Mouse (Mus musculus): Measurements from ENCODE around the gene D430042O09Rik.
A peak's percentile ranks its signal among the peaks of the same experiment; 100 is the strongest.
"Not testable (repeated sequence)": the region's sequence is repeated elsewhere in the genome, so short reads cannot be mapped to it uniquely, and the experiment has no call there.

D430042O09Rik gene

DNA sequence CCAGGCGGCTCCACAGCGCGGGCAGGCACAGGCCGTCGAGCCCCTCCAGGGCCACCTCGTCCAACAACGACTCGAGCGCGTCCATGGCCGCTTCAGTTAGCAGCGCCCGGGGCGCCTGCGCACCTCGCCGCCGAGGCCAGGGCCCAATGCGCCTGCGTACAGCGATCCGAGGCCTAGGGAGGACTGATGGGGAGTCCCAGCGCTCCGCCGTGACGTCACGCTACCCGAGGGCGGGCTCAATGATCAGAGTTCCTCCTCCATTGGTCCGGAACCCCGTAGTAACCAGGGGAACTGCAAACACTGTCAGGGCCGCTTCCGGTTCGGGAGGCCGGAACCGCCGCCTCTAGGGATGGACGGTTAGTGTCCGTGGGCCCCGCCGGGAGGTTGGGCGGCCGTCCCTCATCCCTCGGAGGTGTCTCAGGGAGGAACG, at the start of gene D430042O09Rik, which contains the start of gene Gtf3c1:
TSS of gene D430042O09Rik (plus strand) at position 296 of the 430 bp plus-strand sequence.
TSS of gene Gtf3c1 (minus strand) at position 188 of the 430 bp plus-strand sequence.
- DNase-seq, result peak; percentile 100

DNA sequence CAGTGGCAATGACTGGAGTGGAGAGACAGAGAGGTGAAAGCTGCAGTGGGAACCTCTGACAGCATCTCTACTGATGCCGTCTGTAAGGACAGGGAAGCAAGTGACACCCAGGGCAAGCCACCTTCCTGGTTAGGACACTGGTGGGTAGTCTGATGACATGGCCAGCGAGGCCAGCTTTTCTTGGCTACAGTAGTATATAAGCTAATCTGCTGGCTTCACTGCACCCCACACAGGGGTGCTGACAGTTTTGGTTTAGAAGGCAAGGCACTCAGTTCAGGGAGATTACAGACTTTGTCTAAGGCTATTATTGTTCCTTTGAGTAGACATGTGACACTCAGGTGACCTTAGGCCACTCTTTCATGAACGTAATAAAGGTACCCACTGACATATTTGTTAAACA, 44.0 kb upstream of the D430042O09Rik start:
- no peak for DNase-seq

DNA sequence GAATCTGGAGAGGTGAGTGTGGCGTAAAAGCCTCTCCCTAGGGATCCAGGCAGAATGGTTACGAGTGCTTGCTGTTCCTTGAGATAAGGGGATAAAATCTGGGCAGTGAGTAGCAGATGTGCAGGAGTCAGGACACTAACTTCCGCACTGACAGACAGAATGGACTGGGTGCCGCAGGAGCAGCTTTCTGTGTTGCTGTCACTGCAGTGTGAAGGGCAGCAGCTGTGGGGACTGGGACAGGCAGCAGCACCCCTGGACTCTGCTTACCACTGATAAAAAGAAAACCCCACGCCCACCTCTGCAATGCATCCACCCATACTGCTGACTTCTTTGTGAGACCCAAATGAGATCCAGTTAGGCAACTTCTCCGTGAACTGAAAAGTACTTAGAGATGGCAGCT, 36.8 kb upstream of the D430042O09Rik start:
- DNase-seq, result no peak

DNA sequence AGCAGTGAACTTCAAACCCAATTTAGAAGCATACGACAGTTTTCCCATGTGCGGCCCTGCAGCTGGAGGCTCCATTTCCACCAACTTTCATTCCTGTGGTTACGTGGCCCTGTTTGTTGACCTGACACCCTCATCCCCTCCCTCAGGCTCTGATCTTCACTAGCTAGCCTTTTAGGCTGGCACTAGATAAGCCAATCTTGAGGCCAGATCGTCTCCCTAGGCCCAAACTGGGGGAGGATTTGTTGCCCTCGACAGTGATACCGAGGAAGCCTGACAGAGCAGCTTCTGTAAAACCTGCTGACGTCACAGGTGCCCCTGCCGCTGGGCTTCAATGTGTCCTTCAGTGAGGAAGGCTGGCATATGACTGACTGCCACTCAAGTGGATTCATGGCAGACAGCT, 36.3 kb upstream of the D430042O09Rik start:
- no peak for DNase-seq

DNA sequence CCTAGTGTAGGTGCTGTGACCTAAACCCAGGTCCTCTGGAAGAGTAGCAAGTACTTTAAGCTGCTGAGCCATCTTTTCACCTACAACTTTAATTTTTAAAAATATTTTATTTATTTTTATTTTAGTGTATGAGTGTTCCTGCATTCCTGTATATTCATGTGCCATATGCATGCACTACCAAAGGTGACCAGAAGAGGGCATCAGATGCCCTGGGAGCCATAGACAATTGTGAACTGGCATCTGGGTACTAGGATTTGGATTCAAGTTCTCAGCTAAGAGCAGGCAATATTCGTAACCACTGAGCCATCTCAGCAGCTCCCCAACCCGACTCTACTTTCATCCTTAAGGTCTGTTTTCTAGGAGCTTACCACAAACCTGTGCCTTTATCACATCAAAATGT, 32.8 kb upstream of the D430042O09Rik start:
- DNase-seq, result peak; percentile 22 to 55

DNA sequence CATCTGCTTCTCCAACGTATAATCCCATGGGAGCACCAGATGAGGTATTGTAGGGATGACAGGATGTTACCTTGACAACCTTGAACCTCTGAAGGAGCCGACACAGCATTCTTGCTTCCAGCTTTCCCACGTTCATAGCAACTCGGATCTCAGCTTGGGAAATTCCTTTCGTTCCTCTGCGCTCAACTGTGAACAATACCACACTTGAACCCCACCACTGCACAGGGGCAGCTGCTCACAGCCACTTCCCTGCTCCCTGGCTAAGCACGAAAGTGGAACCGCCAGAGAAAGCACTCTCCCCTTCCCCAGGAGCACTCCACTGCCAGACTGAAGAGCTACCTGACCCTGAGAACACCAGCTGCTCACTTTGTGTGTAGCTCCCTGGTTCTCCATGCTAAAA, 28.9 kb upstream of the D430042O09Rik start:
- DNase-seq, result peak; percentile 28 to 50

DNA sequence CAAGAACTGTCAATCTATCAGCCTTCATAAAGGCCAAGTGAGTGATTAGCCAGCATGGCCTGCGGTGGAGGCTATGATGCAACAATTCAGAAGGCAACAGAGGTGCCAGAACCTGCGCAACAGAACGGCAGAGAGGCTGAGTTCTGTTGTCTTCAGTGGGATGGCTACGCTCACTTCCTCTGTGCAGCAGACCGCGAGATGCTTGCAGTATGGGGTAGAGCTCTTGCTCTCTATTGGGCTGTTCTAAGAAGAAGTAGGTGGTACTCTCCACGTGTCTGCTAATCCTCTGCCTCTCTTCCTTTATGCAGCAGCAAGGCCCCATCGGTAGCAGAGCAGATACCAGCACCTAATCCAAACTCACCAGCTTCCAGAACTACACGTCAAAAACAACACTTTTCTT, 27.8 kb upstream of the D430042O09Rik start:
- no peak for DNase-seq

DNA sequence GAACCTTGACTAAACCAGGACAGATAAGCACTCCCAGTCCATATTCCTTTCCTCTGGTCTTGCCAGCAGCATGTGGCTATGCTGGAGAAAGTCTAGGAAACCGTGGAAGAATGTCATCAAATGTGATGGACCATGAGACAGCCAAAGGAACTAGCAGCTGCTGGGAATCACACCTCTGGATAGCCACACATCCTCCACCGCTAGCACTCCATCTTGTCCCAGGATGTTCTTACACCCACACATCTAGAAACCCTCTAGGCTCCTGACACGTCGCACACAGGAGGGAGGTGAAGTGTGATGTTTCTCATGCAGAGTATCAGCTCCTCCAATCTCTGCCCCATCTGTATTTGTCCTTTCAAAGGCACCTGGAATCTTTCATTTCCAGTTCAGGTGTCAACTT, 17.2 kb upstream of the D430042O09Rik start:
- no peak for DNase-seq

DNA sequence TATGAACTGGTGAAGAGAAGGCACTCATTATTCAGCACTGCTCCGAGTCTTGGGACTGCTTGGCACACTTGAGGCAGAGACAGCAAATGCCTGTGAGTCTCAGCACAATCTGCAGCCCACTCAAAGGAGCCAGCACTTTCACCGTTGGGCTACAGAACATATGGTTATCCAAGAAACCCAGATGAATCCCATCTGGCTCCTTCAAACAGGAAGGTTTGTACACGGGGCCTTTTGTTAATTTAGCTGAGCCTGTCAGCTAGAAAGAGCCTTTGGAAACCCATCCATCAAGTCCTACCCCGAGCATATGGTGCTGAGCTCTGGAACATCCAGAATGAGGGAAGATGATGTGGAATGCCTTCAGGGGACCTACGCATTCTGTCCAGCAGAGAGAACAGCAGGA, 13.6 kb upstream of the D430042O09Rik start:
- no peak for DNase-seq

DNA sequence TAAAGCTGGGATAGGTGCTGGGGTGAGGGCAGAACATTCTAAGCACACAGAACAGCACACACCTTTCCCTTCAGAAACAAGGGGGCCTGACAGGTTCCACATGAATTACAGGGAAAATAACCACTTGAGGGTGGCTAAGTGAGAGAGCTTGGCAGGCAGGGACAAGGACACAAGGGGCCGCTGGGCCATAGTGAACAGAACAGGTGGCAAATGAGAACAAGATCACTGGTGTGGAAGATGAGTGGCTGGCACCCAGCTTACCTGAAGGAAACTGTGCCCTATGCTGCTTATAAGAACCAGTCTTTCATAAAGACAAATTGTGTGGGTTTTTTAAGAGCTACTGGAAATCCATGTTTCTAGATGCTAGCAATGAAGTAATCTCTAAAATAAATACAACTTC, 4.9 kb upstream of the D430042O09Rik start:
- no peak for DNase-seq

DNA sequence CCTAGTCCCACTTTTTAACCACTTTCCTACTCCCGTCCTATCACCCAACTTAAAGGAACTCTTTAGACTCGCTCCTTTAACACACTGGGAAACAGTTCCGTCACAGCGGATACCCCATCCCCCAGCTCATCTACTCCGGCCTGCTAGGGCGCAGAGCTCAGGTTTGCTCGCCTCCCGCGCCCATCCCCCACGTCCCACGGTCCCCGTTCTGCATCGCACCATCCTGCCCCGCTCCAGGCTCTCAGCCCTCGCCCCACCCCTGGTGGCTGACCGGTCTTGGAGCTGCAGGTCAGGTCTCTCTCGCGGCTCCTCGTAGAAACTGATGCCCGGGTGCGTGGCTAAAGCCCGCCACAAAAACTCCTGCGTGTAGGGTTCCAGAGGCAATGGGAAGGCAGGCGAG, 502 bp upstream of the D430042O09Rik start:
- peak; percentile 67 to 74 for DNase-seq

DNA sequence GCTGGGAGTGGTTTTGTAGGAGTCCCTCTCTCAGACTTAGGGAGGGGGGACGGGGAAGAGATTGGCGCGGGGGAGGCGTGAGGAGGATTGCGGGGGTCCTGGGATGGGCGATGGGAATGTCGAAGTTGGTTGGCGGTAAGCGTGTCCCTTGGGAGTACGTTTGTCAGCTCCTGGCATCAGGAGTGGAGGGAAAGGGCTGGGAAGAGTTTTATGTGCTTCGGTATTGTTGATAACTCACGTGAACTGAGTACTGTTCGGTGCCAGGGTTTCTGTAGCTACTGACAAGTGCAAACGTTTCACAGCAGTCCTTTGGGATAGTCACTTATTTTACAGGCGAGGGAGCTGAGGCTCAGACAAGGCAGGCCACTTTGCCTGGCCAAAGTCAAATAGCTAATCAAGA, 412 bp downstream of the D430042O09Rik start:
- no peak for DNase-seq

DNA sequence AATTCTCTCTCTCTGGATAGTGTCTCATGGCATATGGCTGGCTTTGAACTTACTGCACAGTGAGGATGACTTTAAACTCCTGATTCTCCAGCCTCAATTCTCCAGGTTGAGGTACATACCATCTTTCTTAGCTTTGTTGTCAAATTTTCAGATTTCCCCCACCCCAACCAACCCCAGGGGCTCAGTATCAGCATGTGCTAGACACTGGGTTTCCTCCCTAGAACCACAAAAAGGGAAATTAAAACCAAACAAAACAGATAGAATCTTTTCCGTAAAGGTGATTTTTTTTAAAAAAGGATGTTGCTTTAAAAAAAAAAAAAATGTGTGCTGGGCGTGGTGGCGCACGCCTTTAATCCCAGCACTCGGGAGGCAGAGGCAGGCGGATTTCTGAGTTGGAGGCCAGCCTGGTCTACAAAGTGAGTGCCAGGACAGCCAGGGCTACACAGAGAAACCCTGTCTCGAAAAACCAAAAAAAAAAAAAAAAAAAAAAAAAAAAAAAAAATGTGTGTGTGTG, 5.9 kb downstream of the D430042O09Rik start:
- DNase-seq, result not testable (repeated sequence)

DNA sequence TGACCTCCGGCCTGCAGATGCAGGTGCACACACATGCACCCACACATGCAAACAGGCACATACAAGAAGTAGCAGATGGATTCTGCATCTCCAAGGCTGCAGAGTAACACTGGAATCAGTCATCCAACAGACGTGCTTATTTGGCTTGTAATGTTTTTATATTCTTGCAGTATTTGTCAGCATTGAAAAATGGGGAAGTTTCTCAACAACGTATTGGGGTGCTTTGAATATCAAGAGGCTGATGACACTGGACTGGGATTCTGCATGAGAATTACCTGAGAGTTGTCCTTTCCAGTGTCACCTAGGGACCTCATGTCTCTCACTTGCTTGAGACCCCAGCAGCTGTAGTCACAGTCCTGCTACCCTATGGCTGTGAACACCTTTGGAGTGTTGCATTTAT, 7.1 kb downstream of the D430042O09Rik start:
- DNase-seq, result no peak

DNA sequence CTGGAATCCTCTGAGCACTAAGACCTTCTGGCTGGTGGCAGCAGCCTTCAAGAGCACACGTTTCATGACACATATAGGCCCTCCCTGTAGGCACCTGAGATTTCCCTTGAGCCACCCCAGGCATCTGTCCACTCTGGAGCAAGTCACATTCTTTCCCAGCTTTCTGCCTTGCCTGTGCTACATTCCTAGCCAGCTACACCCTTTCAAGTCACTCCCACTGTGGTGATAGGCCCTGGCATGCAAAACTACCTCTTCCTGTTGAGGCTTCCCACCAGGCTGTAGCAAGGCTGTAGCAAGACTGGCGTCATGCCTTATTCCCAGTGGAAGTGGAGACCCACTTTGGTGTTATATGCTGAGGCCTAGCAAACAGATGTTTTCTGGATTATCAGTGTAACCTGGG, 9.0 kb downstream of the D430042O09Rik start:
- DNase-seq, result no peak

DNA sequence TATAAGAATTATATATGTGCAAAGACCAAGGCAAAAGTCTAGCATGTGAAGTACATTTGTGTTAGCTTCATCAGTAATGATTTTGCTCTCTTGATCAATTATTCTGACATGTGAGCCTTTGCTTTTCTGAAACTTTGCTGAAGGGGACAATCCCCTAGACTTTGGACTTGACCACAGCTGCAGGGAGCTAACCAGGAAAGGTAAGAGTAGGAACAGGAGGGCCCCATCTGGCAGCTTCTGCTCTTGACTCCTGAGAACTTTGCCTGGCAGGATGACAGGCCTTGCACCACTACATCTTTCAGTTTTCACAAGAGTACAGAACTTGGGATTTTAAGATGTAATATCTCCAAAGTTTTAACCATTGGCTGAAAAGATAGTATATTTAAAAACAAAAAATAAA, 9.9 kb downstream of the D430042O09Rik start:
- DNase-seq, result no peak

DNA sequence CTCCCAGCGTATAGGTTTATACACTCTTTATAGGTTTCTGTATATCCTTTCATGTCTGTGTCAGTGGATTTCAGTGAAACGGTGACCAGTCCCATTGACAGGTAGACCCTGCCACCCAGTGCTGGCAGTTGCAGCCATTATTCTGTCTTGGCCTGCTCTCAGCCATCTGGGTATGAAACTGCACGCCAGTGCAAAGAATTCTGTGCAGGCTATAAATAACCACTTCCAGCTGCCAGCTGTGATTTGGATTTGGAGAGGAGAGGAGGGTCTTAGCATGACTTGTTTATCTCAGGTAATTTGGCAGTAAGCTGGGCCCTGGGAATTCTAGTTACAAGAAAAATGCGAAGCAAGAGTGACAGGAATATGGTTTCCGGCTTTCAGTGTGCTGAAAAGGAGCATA, 12.7 kb downstream of the D430042O09Rik start:
- no peak for DNase-seq

DNA sequence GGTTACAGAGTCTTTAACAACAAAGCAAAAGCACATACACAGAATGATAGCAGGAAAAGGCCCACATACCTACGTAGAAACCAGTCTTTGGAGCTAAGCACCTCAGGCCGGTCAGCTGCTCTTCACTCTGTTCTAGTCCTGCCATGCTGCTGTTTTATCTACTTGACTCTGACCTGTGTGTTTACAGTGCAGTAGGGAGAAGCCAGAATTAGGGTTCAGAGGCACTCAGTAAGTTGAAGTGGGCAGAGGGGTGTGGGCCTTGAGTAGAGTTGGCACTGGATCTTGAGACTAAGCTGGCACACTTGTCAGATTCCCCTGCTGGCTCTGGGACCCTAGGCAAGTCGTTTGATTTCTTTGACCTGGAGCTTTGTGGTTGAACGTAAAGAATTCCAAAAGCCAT, 13.3 kb downstream of the D430042O09Rik start:
- no peak for DNase-seq

DNA sequence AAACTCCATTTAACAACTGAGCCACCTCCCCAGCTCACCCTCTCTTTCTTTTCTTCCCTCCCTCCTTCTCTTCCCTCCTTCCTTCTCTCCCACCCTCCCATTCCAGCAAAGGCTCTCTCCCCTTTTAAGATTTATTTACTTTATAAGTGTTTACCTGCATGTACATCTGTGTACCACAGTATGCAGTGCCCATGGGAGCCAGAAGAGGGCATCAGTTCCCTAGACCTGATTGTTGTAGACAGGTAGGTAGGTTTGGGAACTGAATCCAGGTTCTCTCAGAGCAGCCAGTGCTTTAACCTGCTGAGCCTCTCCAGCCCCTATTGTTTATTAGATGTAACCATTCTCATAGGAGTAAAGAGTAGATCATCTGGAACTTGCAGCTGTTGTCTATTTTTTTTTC, 14.4 kb downstream of the D430042O09Rik start:
- DNase-seq, result peak in 1 of 2 experiments; percentile 58

DNA sequence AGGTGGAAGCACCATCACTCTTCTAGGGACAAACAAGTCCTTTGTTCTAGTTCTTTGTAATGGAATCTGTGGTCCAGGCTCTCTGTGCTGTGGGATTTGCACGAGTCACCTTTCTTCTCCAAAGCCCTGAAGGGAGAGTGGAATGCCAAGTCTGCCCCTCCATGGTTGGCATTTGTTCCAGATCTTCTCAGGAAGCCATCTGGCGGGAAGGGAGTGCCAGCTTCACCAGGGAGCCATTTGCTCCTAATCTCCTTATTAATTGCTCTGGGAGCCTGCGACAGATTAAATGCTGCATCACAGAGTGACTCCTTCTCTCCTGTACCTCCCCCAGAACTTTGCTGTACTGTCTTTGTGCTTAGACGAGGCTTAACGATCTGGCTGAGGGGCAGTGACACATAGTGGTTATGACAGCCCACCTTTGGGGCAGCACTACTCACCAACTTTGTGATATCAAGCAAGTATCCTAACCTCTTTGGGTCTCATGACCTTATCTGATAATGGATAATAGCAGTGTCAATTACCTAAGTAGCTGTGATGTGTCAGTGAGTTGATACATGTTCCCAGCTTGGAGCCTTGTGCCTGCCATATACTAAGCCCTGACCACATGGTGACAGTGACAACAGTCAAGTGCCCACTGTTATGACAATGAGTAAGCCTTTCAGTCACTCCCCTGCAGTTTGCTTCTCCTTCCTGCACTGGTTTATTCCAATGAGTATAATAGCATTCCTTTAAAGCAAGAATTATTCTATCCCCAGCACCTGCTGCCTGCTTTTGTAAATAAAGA, 15.7 kb downstream of the D430042O09Rik start:
- DNase-seq, result no peak

DNA sequence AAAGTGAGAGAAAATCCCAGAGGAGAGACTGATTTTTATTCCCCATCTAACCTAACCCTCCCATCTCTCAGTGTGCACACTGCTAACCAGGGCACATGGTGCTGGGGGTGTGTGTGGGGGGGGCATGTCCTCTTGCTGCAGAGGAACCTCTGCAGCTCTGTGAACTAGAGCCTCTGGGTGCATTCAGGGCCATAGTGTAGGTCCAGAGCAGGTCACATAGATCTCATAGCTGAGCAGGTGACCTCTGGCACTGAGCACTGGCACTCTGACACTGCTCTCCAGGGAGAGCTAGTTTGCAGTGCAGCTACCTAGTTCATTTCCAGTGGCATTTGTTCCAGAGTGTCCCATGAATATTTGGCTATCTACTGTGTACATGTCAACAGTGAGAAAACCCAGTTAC, 24.0 kb downstream of the D430042O09Rik start:
- DNase-seq, result peak; percentile 35 to 69

DNA sequence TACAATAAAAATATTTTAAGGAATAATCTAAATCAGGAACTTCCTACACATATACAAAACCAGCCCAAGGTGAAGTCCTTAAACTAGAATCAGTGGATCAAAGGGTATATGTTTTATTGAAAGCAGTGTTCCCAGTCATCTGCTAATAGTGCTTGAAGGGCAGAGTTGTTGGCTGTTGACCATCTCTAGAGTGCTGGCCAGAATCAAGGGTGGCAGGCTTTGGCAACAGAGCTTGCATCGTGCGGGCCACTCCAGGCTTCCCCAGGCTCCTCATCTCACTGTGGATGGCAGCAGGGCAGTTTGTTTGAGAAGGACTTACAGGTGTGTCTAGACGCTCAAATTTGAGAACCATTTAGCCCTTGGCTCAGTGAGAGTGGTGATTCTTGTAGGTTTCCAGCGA, 26.1 kb downstream of the D430042O09Rik start:
- no peak for DNase-seq

DNA sequence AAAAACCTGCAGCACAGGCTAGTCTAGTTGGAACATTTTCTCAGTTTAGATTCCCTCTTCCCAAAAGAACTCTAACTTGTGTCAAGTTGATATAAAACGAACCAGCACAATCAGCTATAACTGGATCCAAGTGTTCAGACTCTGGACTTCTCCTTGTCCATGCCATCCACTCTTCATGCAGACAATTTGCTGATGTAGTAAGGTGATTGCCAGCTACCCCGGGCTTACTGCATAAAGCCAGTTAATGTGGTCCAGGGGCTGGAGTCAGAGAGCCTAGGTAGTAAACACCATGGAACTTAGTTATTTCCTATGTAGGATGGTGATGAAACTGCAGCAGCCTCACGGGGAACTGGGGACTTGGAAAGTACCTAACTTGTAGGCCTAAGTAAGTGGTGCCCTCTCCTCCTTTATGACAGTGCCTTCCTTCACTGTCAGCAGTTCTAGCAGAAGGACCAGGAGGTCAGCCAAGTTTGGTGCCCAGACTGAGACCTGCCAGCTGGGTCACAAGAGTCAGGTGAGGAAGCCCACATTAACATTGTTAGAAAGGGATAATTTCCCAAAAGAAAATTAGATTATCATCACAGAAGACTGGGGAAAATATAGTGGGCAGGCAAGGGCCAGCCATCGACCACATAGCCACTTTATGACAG, 28.8 kb downstream of the D430042O09Rik start:
- peak; percentile 63 to 64 for DNase-seq

DNA sequence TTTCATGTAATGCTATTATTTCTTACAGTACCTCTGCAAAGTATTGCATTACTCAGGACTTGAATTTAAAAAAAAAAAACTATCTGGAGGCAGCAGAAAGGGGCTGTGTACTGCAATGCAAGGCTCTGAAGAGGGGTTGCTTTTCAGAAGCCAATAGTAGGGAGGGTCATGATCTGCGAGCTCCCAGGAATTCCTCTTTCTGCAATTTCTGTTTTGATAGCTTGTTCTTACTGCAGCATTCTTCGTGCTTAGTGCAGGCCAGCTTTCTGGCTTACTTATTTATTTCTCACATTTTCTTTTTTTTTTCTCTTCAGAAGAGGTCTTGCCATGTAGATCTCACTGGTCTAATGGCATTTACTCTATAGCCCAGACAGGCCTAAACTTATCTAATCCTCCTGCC, 32.8 kb downstream of the D430042O09Rik start:
- peak in 1 of 2 experiments; percentile 25 for DNase-seq
